Mouse (Mus musculus): ENCODE data around the gene Trabd2b. TPM values are rescaled to one million over a fixed set of nuclear protein-coding genes. Genes with fewer than 3 reads are reported as not detected.

The Trabd2b gene
- polyA plus RNA-seq, 1 experiment: 4.8 TPM

- no peak for TF ChIP-seq CTCF (IDR thresholded peaks at IDR 0.05; ENCODE audit: borderline replicate concordance, insufficient read depth, low read depth, low read length)
- TF ChIP-seq POLR2A (IDR thresholded peaks at IDR 0.05; ENCODE audit: borderline replicate concordance, insufficient read depth, low read length): no peak
- no peaks in the 10 kb centered on the region for H3K4me1 ChIP-seq (ENCODE audit: control insufficient read depth, insufficient read depth, low read length)
- H3K4me3 ChIP-seq (replicated peaks; ENCODE audit: insufficient read depth, low read depth, low read length): no peak overlapping the region
- no peak overlapping the region for H3K27ac ChIP-seq (ENCODE audit: insufficient read depth, low read length)
- no peak for DNase-seq
- no peaks in the 10 kb centered on the region for H3K27me3 ChIP-seq (ENCODE audit: control insufficient read depth, insufficient read depth, low read length)
- 95% methylated on average over 2 of the region's 2 CpGs for WGBS
These were observed 26.2 kb downstream of the Trabd2b start for GRCm38 (mm10) chr4:114432742-114433141.

- H3K27me3 ChIP-seq (ENCODE audit: control insufficient read depth, insufficient read depth, low read length): no peaks in the 10 kb centered on the region
- no peak overlapping the region for H3K27ac ChIP-seq (ENCODE audit: insufficient read depth, low read length)
- no peaks in the 10 kb centered on the region for H3K4me1 ChIP-seq (ENCODE audit: control insufficient read depth, insufficient read depth, low read length)
- DNase-seq: no peak
- TF ChIP-seq POLR2A (IDR thresholded peaks at IDR 0.05; ENCODE audit: borderline replicate concordance, insufficient read depth, low read length): no peak
- no peak for TF ChIP-seq CTCF (IDR thresholded peaks at IDR 0.05; ENCODE audit: borderline replicate concordance, insufficient read depth, low read depth, low read length)
- H3K4me3 ChIP-seq (replicated peaks; ENCODE audit: insufficient read depth, low read depth, low read length): no peak overlapping the region
- 95% methylated on average over 1 of the region's 1 CpGs for WGBS
These were observed 26.9 kb downstream of the Trabd2b start for GRCm38 (mm10) chr4:114433440-114433839.

GRCm38 (mm10) chr4:114434766-114435165 is 28.2 kb downstream of the Trabd2b start:
- no peaks in the 10 kb centered on the region for H3K27me3 ChIP-seq (ENCODE audit: control insufficient read depth, insufficient read depth, low read length)
- WGBS: 67% methylated on average over 1 of the region's 1 CpGs
- H3K4me1 ChIP-seq (ENCODE audit: control insufficient read depth, insufficient read depth, low read length): no peaks in the 10 kb centered on the region
- no peak for DNase-seq
- TF ChIP-seq CTCF (IDR thresholded peaks at IDR 0.05; ENCODE audit: borderline replicate concordance, insufficient read depth, low read depth, low read length) (no peak), POLR2A (IDR thresholded peaks at IDR 0.05; ENCODE audit: borderline replicate concordance, insufficient read depth, low read length) (no peak)
- H3K4me3 ChIP-seq (replicated peaks; ENCODE audit: insufficient read depth, low read depth, low read length): no peak overlapping the region
- H3K27ac ChIP-seq (ENCODE audit: insufficient read depth, low read length): no peak overlapping the region

GRCm38 (mm10) chr4:114435381-114435780 is 28.9 kb downstream of the Trabd2b start:
- Histone ChIP-seq H3K4me1 (ENCODE audit: control insufficient read depth, insufficient read depth, low read length) (no peaks in the 10 kb centered on the region), H3K27ac (ENCODE audit: insufficient read depth, low read length) (no peak overlapping the region), H3K27me3 (ENCODE audit: control insufficient read depth, insufficient read depth, low read length) (no peaks in the 10 kb centered on the region), H3K4me3 (replicated peaks; ENCODE audit: insufficient read depth, low read depth, low read length) (no peak overlapping the region)
- 39% methylated on average over 7 of the region's 7 CpGs for WGBS
- DNase-seq: no peak
- TF ChIP-seq CTCF (IDR thresholded peaks at IDR 0.05; ENCODE audit: borderline replicate concordance, insufficient read depth, low read depth, low read length) (no peak), POLR2A (IDR thresholded peaks at IDR 0.05; ENCODE audit: borderline replicate concordance, insufficient read depth, low read length) (no peak)

- no peak overlapping the region for H3K4me3 ChIP-seq (replicated peaks; ENCODE audit: insufficient read depth, low read depth, low read length)
- H3K27me3 ChIP-seq (ENCODE audit: control insufficient read depth, insufficient read depth, low read length): no peaks in the 10 kb centered on the region; the same call in 1 of the 2 replicates
- no peak overlapping the region for H3K27ac ChIP-seq (ENCODE audit: insufficient read depth, low read length)
- TF ChIP-seq POLR2A (IDR thresholded peaks at IDR 0.05; ENCODE audit: borderline replicate concordance, insufficient read depth, low read length) (no peak), CTCF (IDR thresholded peaks at IDR 0.05; ENCODE audit: borderline replicate concordance, insufficient read depth, low read depth, low read length) (no peak)
- H3K4me1 ChIP-seq (ENCODE audit: control insufficient read depth, insufficient read depth, low read length): no peaks in the 10 kb centered on the region
- no peak for DNase-seq
- WGBS: 73% methylated on average over 2 of the region's 2 CpGs
These were observed 32.2 kb downstream of the Trabd2b start for GRCm38 (mm10) chr4:114438764-114439163.

- Histone ChIP-seq H3K27me3 (ENCODE audit: control insufficient read depth, insufficient read depth, low read length) (no peaks in the 10 kb centered on the region; the same call in 1 of the 2 replicates), H3K4me1 (ENCODE audit: control insufficient read depth, insufficient read depth, low read length) (no peaks in the 10 kb centered on the region), H3K4me3 (replicated peaks; ENCODE audit: insufficient read depth, low read depth, low read length) (no peak overlapping the region), H3K27ac (ENCODE audit: insufficient read depth, low read length) (no peak overlapping the region)
- 32% methylated on average over 2 of the region's 2 CpGs for WGBS
- DNase-seq: no peak
- TF ChIP-seq POLR2A (IDR thresholded peaks at IDR 0.05; ENCODE audit: borderline replicate concordance, insufficient read depth, low read length) (no peak), CTCF (IDR thresholded peaks at IDR 0.05; ENCODE audit: borderline replicate concordance, insufficient read depth, low read depth, low read length) (peak; percentile 17; the same call in 1 of the 2 replicates)
These were observed 35.7 kb downstream of the Trabd2b start for GRCm38 (mm10) chr4:114442186-114442585.

- no peak overlapping the region for H3K4me3 ChIP-seq (replicated peaks; ENCODE audit: insufficient read depth, low read depth, low read length)
- DNase-seq: no peak
- no peaks in the 10 kb centered on the region; the same call in 1 of the 2 replicates for H3K27me3 ChIP-seq (ENCODE audit: control insufficient read depth, insufficient read depth, low read length)
- 33% methylated on average over 3 of the region's 3 CpGs for WGBS
- H3K4me1 ChIP-seq (ENCODE audit: control insufficient read depth, insufficient read depth, low read length): no peaks in the 10 kb centered on the region
- H3K27ac ChIP-seq (ENCODE audit: insufficient read depth, low read length): no peak overlapping the region
- no peak for TF ChIP-seq CTCF (IDR thresholded peaks at IDR 0.05; ENCODE audit: borderline replicate concordance, insufficient read depth, low read depth, low read length)
- no peak for TF ChIP-seq POLR2A (IDR thresholded peaks at IDR 0.05; ENCODE audit: borderline replicate concordance, insufficient read depth, low read length)
These were observed 36.1 kb downstream of the Trabd2b start for GRCm38 (mm10) chr4:114442661-114443060.

- DNase-seq: no peak
- H3K4me1 ChIP-seq (ENCODE audit: control insufficient read depth, insufficient read depth, low read length): no peaks in the 10 kb centered on the region
- H3K27me3 ChIP-seq (ENCODE audit: control insufficient read depth, insufficient read depth, low read length): no peaks in the 10 kb centered on the region; the same call in 1 of the 2 replicates
- no peak overlapping the region for H3K4me3 ChIP-seq (replicated peaks; ENCODE audit: insufficient read depth, low read depth, low read length)
- no peak for TF ChIP-seq POLR2A (IDR thresholded peaks at IDR 0.05; ENCODE audit: borderline replicate concordance, insufficient read depth, low read length)
- no peak for TF ChIP-seq CTCF (IDR thresholded peaks at IDR 0.05; ENCODE audit: borderline replicate concordance, insufficient read depth, low read depth, low read length)
- WGBS: 8% methylated on average over 9 of the region's 9 CpGs
- H3K27ac ChIP-seq (ENCODE audit: insufficient read depth, low read length): no peak overlapping the region
These were observed 42.0 kb downstream of the Trabd2b start for GRCm38 (mm10) chr4:114448393-114449052.
